Mouse (Mus musculus): ENCODE data around the gene Zfpm1. TPM values are rescaled to one million over a fixed set of nuclear protein-coding genes. Genes with fewer than 3 reads are reported as not detected.

Gene Zfpm1
- polyA plus RNA-seq, 1 experiment from 2014 or later, result 2.9 TPM

GRCm38 (mm10) chr8:122281317-122282034, 465 bp upstream of the Zfpm1 start:
- H3K27me3 ChIP-seq (ENCODE audit: insufficient read depth, low read length), result no peaks in the 10 kb centered on the region
- peak overlapping the region; percentile 80 for H3K27ac ChIP-seq (ENCODE audit: low read depth)
- no peaks in the 10 kb centered on the region for H3K36me3 ChIP-seq (ENCODE audit: insufficient read depth)
- ATAC-seq (ENCODE audit: insufficient read depth) (peak; percentile 88), DNase-seq (peak; percentile 99)
- H3K4me1 ChIP-seq (ENCODE audit: insufficient read depth), result peaks cover 21% of the 10 kb centered on the region
- H3K9ac ChIP-seq, result peak overlapping the region; percentile 42
- WGBS, result under 1% methylated on average over 43 of the region's 47 CpGs
- H3K4me3 ChIP-seq (ENCODE audit: low read depth, low read length), result peak overlapping the region; percentile 75
- no peak for TF ChIP-seq CTCF (IDR thresholded peaks at IDR 0.05; ENCODE audit: low read depth)
- H3K9me3 ChIP-seq (ENCODE audit: low read depth, low read length), result no peaks in the 10 kb centered on the region
- peak overlapping the region; percentile 97 for H3K4me2 ChIP-seq

- H3K36me3 ChIP-seq (ENCODE audit: insufficient read depth), result no peaks in the 10 kb centered on the region
- DNase-seq (peak; percentile 33), ATAC-seq (ENCODE audit: insufficient read depth) (no peak)
- peak overlapping the region; percentile 97 for H3K4me2 ChIP-seq
- TF ChIP-seq CTCF (IDR thresholded peaks at IDR 0.05; ENCODE audit: low read depth), result no peak
- H3K9me3 ChIP-seq (ENCODE audit: low read depth, low read length), result no peaks in the 10 kb centered on the region
- H3K4me1 ChIP-seq (ENCODE audit: insufficient read depth), result peaks cover 21% of the 10 kb centered on the region
- WGBS, result under 1% methylated on average over 67 of the region's 70 CpGs
- peak overlapping the region; percentile 58 for H3K27ac ChIP-seq (ENCODE audit: low read depth)
- no peaks in the 10 kb centered on the region for H3K27me3 ChIP-seq (ENCODE audit: insufficient read depth, low read length)
- peak overlapping the region; percentile 80 for H3K9ac ChIP-seq
- H3K4me3 ChIP-seq (ENCODE audit: low read depth, low read length), result peak overlapping the region; percentile 75
These were observed 787 bp downstream of the Zfpm1 start for GRCm38 (mm10) chr8:122282501-122283355.

- no peak; the same call in 1 of the 2 replicates for TF ChIP-seq CTCF (IDR thresholded peaks at IDR 0.05; ENCODE audit: low read depth)
- Histone ChIP-seq H3K4me1 (ENCODE audit: insufficient read depth) (peaks cover 25% of the 10 kb centered on the region), H3K4me3 (ENCODE audit: low read depth, low read length) (peak overlapping the region; percentile 75), H3K4me2 (peak overlapping the region; percentile 97), H3K27me3 (ENCODE audit: insufficient read depth, low read length) (no peaks in the 10 kb centered on the region), H3K36me3 (ENCODE audit: insufficient read depth) (no peaks in the 10 kb centered on the region; the same call in 1 of the 2 replicates), H3K9me3 (ENCODE audit: low read depth, low read length) (no peaks in the 10 kb centered on the region), H3K9ac (peak overlapping the region; percentile 80), H3K27ac (ENCODE audit: low read depth) (peak overlapping the region; percentile 80)
- under 1% methylated on average over 36 of the region's 37 CpGs for WGBS
- ATAC-seq (ENCODE audit: insufficient read depth) (no peak), DNase-seq (peak; percentile 75)
These were observed 1.6 kb downstream of the Zfpm1 start for GRCm38 (mm10) chr8:122283356-122284202.

GRCm38 (mm10) chr8:122284203-122284658, 2.3 kb downstream of the Zfpm1 start:
- Histone ChIP-seq H3K27ac (ENCODE audit: low read depth) (peak overlapping the region; percentile 80), H3K36me3 (ENCODE audit: insufficient read depth) (no peaks in the 10 kb centered on the region; the same call in 1 of the 2 replicates), H3K27me3 (ENCODE audit: insufficient read depth, low read length) (no peaks in the 10 kb centered on the region), H3K9me3 (ENCODE audit: low read depth, low read length) (no peaks in the 10 kb centered on the region), H3K4me3 (ENCODE audit: low read depth, low read length) (peak overlapping the region; percentile 75), H3K4me1 (ENCODE audit: insufficient read depth) (peaks cover 25% of the 10 kb centered on the region), H3K4me2 (peak overlapping the region; percentile 97), H3K9ac (peak overlapping the region; percentile 80)
- TF ChIP-seq CTCF (IDR thresholded peaks at IDR 0.05; ENCODE audit: low read depth), result peak; percentile 44
- under 1% methylated on average over 29 of the region's 33 CpGs for WGBS
- DNase-seq (peak; percentile 67), ATAC-seq (ENCODE audit: insufficient read depth) (no peak)

GRCm38 (mm10) chr8:122284659-122285261, 2.8 kb downstream of the Zfpm1 start:
- Histone ChIP-seq H3K27ac (ENCODE audit: low read depth) (peak overlapping the region; percentile 80), H3K27me3 (ENCODE audit: insufficient read depth, low read length) (no peaks in the 10 kb centered on the region), H3K9me3 (ENCODE audit: low read depth, low read length) (no peaks in the 10 kb centered on the region), H3K9ac (peak overlapping the region; percentile 80), H3K4me2 (peak overlapping the region; percentile 97), H3K36me3 (ENCODE audit: insufficient read depth) (no peaks in the 10 kb centered on the region; the same call in 1 of the 2 replicates), H3K4me1 (ENCODE audit: insufficient read depth) (peaks cover 25% of the 10 kb centered on the region), H3K4me3 (ENCODE audit: low read depth, low read length) (peak overlapping the region; percentile 75)
- ATAC-seq (ENCODE audit: insufficient read depth), result no peak
- DNase-seq, result peak; percentile 67
- WGBS, result 5% methylated on average over 21 of the region's 21 CpGs
- TF ChIP-seq CTCF (IDR thresholded peaks at IDR 0.05; ENCODE audit: low read depth), result no peak

- no peak overlapping the region for H3K9ac ChIP-seq
These were observed 3.8 kb downstream of the Zfpm1 start for GRCm38 (mm10) chr8:122285727-122286126.

More at GRCm38 (mm10) chr8:122285727-122286126, 3.8 kb downstream of the Zfpm1 start:
- Histone ChIP-seq H3K27me3 (ENCODE audit: insufficient read depth, low read length) (no peaks in the 10 kb centered on the region), H3K4me1 (ENCODE audit: insufficient read depth) (peaks cover 20% of the 10 kb centered on the region), H3K36me3 (ENCODE audit: insufficient read depth) (no peaks in the 10 kb centered on the region; the same call in 1 of the 2 replicates), H3K4me3 (ENCODE audit: low read depth, low read length) (no peak overlapping the region), H3K4me2 (peak overlapping the region; percentile 97), H3K27ac (ENCODE audit: low read depth) (peak overlapping the region; percentile 80; the same call in 1 of the 2 replicates), H3K9me3 (ENCODE audit: low read depth, low read length) (no peaks in the 10 kb centered on the region)
- no peak for TF ChIP-seq CTCF (IDR thresholded peaks at IDR 0.05; ENCODE audit: low read depth)
- WGBS, result 68% methylated on average over 6 of the region's 6 CpGs
- DNase-seq, result no peak
- no peak for ATAC-seq (ENCODE audit: insufficient read depth)

All from lung, embryonic 14.5 days (tissue).